Mouse (Mus musculus) bone marrow, adult 2 months (tissue): ENCODE data around the gene Furin. TPM values are rescaled to one million over a fixed set of nuclear protein-coding genes. Genes with fewer than 3 reads are reported as not detected.
A peak's percentile ranks its signal among the peaks of the same experiment; 100 is the strongest.

Experiments
- H3K27ac ChIP-seq: fragments of 200-500 bp; 2 replicates; pipeline ENCODE4 v1.5.1; 2012; ENCODE audit warnings: low read depth, mild to moderate bottlenecking, control low read depth, inconsistent platforms, low read length; ENCODE audit not compliant: control insufficient read depth, poor library complexity, insufficient read depth
- H3K4me1 ChIP-seq: fragments of 200-500 bp; 2 replicates; pipeline ENCODE4 v1.6.1; 2011; ENCODE audit warnings: low read length; ENCODE audit not compliant: control insufficient read depth, insufficient read depth
- H3K4me3 ChIP-seq: fragments of 200-500 bp; replicated peaks from 2 replicates; pipeline ENCODE3; 2011; ENCODE audit warnings: mild to moderate bottlenecking, low read depth, low read length, control low read depth; ENCODE audit not compliant: control insufficient read depth
- CTCF ChIP-seq: fragments of 200-500 bp; IDR thresholded peaks from 2 replicates; pipeline ENCODE4 v1.5.1; 2011; ENCODE audit warnings: low read length, control low read depth; ENCODE audit not compliant: control insufficient read depth, insufficient read depth
- POLR2A ChIP-seq: fragments of 200-500 bp; IDR thresholded peaks from 2 replicates; pipeline ENCODE4 v1.6.1; 2011; ENCODE audit warnings: low read depth, mild to moderate bottlenecking, control low read depth, low read length, borderline replicate concordance; ENCODE audit not compliant: control insufficient read depth
- WGBS: fragments of 180-500 bp; shearing (Covaris S2); methylation state at CpG from one replicate; pipeline ENCODE4 v1.1.7; 2018; 5-methylcytosine and 5-hydroxymethylcytosine counted together
- polyA plus RNA-seq: library from polyadenylated mRNA; stranded (reverse); fragments of >200 nt; gene quantifications from 2 replicates; pipeline ENCODE4 v1.2.4, GENCODE M21; 2011; ENCODE audit warnings: low replicate concordance; ENCODE audit not compliant: missing spikeins, insufficient read depth, insufficient read length

Furin gene
- polyA plus RNA-seq, 1 experiment: 31.0 TPM

- 77% methylated on average over 4 of the region's 4 CpGs for WGBS
- TF ChIP-seq CTCF (no peak), POLR2A (no peak)
- H3K4me1 ChIP-seq: no peaks in the 10 kb centered on the region; the same call in 1 of the 2 replicates
- H3K27ac ChIP-seq: no peak overlapping the region
- no peak overlapping the region for H3K4me3 ChIP-seq
These were observed 10.6 kb downstream of the Furin start for GRCm38 (mm10) chr7:80394600-80394999.

GRCm38 (mm10) chr7:80392119-80392518, 13.1 kb downstream of the Furin start:
- no peaks in the 10 kb centered on the region for H3K4me1 ChIP-seq
- TF ChIP-seq CTCF (no peak), POLR2A (0 out of 2 replicates have a peak, but pooled peaks have one; percentile 18)
- WGBS: 95% methylated on average over 15 of the region's 15 CpGs
- H3K27ac ChIP-seq: no peak overlapping the region
- H3K4me3 ChIP-seq: no peak overlapping the region

- Histone ChIP-seq H3K4me1 (peaks cover 6% of the 10 kb centered on the region; the same call in 1 of the 2 replicates), H3K4me3 (peak within 1 kb of the TSS; percentile 88), H3K27ac (peak within 1 kb of the TSS; percentile 94)
- WGBS: 5% methylated on average over 33 of the region's 33 CpGs
- TF ChIP-seq POLR2A: peak; percentile 80; the same call in 1 of the 2 replicates
- TF ChIP-seq CTCF: no peak
These were observed 17.3 kb downstream of the Furin start, which contains the start of gene Fes for GRCm38 (mm10) chr7:80387633-80388543. Gene Fes (minus strand): TSS chr7:80387946.

- peak overlapping the region; percentile 88 for H3K4me3 ChIP-seq
- WGBS: 3% methylated on average over 17 of the region's 17 CpGs
- peak overlapping the region; percentile 94 for H3K27ac ChIP-seq
- peaks cover 6% of the 10 kb centered on the region; the same call in 1 of the 2 replicates for H3K4me1 ChIP-seq
- peak; percentile 46; the same call in 1 of the 2 replicates for TF ChIP-seq POLR2A
- no peak for TF ChIP-seq CTCF
These were observed 18.1 kb downstream of the Furin start for GRCm38 (mm10) chr7:80387033-80387632.

- TF ChIP-seq CTCF (peak; percentile 99), POLR2A (peak; percentile 74)
- H3K27ac ChIP-seq: peak overlapping the region; percentile 94
These were observed 18.9 kb downstream of the Furin start for GRCm38 (mm10) chr7:80386235-80386930.

GRCm38 (mm10) chr7:80382919-80383318, 22.3 kb downstream of the Furin start:
- TF ChIP-seq CTCF (no peak), POLR2A (no peak)
- whole genome bisulfite sequencing: 84% methylated on average over 11 of the region's 11 CpGs
- peaks cover 6% of the 10 kb centered on the region; the same call in 1 of the 2 replicates for H3K4me1 ChIP-seq
- no peak overlapping the region; the same call in 1 of the 2 replicates for H3K27ac ChIP-seq
- no peak overlapping the region for H3K4me3 ChIP-seq

More at GRCm38 (mm10) chr7:80386235-80386930, 18.9 kb downstream of the Furin start:
- peaks cover 6% of the 10 kb centered on the region; the same call in 1 of the 2 replicates for H3K4me1 ChIP-seq
- WGBS: 1% methylated on average over 18 of the region's 18 CpGs
- peak overlapping the region; percentile 88 for H3K4me3 ChIP-seq

GRCm38 (mm10) chr7:80379531-80379930, 25.7 kb downstream of the Furin start:
- Histone ChIP-seq H3K4me3 (no peak overlapping the region), H3K27ac (no peak overlapping the region), H3K4me1 (peaks cover 5% of the 10 kb centered on the region)
- WGBS: 68% methylated on average over 13 of the region's 13 CpGs
- TF ChIP-seq POLR2A (no peak), CTCF (peak; percentile 59)

GRCm38 (mm10) chr7:80377471-80377870, 27.8 kb downstream of the Furin start:
- TF ChIP-seq CTCF (peak; percentile 82), POLR2A (no peak)
- 41% methylated on average over 6 of the region's 6 CpGs for WGBS
- Histone ChIP-seq H3K4me1 (peaks cover 7% of the 10 kb centered on the region), H3K4me3 (no peak overlapping the region), H3K27ac (no peak overlapping the region)
